Mouse (Mus musculus) skeletal muscle tissue, adult 2 months (tissue): ENCODE measurements around the gene Ncapg.

Experiments
- DNase-seq: peaks from one replicate; pipeline ENCODE4 v3.0.0-alpha.2; 2012; ENCODE audit warnings: low read depth, low spot score

The Ncapg gene

GRCm38 (mm10) chr5:45691678-45692077 lies 22.0 kb downstream of the Ncapg start:
- no peak for DNase-seq

- no peak for DNase-seq
Measured at GRCm38 (mm10) chr5:45706811-45707210, 37.1 kb downstream of the Ncapg start.

- DNase-seq = no peak
Measured at GRCm38 (mm10) chr5:45709653-45710052, 39.9 kb downstream of the Ncapg start.

- no peak for DNase-seq
Measured at GRCm38 (mm10) chr5:45718848-45719488, 49.2 kb downstream of the Ncapg start.

GRCm38 (mm10) chr5:45733751-45734150 lies 64.0 kb downstream of the Ncapg start:
- no peak for DNase-seq

- no peak for DNase-seq
Measured at GRCm38 (mm10) chr5:45737911-45738310, 68.2 kb downstream of the Ncapg start.
